Mouse (Mus musculus) neural tube, embryonic 11.5 days (tissue): Measurements from ENCODE around the gene Best2. TPM values are rescaled to one million over a fixed set of nuclear protein-coding genes. Genes with fewer than 3 reads are reported as not detected.

ENCODE experiments used
- ATAC-seq: fragments of 200-750 bp; cut with Nextera tagmentation; 2 replicates; pipeline ENCODE4 v1.8.0; 2017; ENCODE audit warnings: moderate number of reproducible peaks, mild to moderate bottlenecking, moderate TSS enrichment, moderate library complexity; ENCODE audit not compliant: insufficient read depth, low FRiP score, low TSS enrichment
- DNase-seq: peaks from one replicate; pipeline ENCODE4 v3.0.0-alpha.2; 2015; ENCODE audit warnings: low spot score
- H3K27ac ChIP-seq: fragments of 300-500 bp; sonication (generic); 2 replicates; pipeline ENCODE4 v1.5.1; 2014; ENCODE audit warnings: low read depth, mild to moderate bottlenecking, low read length
- H3K27me3 ChIP-seq: fragments of 300-500 bp; sonication (generic); 2 replicates; pipeline ENCODE4 v1.6.1; 2014; ENCODE audit warnings: mild to moderate bottlenecking, low read length, mixed read lengths; ENCODE audit not compliant: control insufficient read depth, insufficient read depth
- H3K36me3 ChIP-seq: fragments of 300-500 bp; sonication (generic); 2 replicates; pipeline ENCODE4 v1.6.1; 2014; ENCODE audit warnings: mild to moderate bottlenecking, low read length, moderate library complexity, mixed read lengths; ENCODE audit not compliant: control insufficient read depth, insufficient read depth
- H3K4me1 ChIP-seq: fragments of 300-500 bp; sonication (generic); 2 replicates; pipeline ENCODE4 v1.6.1; 2014; ENCODE audit warnings: low read length, mixed read lengths; ENCODE audit not compliant: control insufficient read depth, insufficient read depth
- H3K4me2 ChIP-seq: fragments of 300-500 bp; sonication (generic); 2 replicates; pipeline ENCODE4 v1.6.1; 2014; ENCODE audit warnings: low read depth, mild to moderate bottlenecking, moderate library complexity
- H3K4me3 ChIP-seq: fragments of 300-500 bp; sonication (generic); 2 replicates; pipeline ENCODE4 v1.5.1; 2014; ENCODE audit warnings: low read depth, low read length
- H3K9ac ChIP-seq: fragments of 300-500 bp; sonication (generic); 2 replicates; pipeline ENCODE4 v1.6.1; 2014; ENCODE audit warnings: mild to moderate bottlenecking, low read length
- H3K9me3 ChIP-seq: fragments of 300-500 bp; sonication (generic); 2 replicates; pipeline ENCODE4 v1.6.1; 2016; ENCODE audit warnings: low read length; ENCODE audit not compliant: control insufficient read depth
- WGBS: fragments of 180-500 bp; shearing (Covaris S2); extraction: QIAGEN DNeasy Blood & Tissue Kit; methylation state at CpG from one replicate; pipeline ENCODE4 v1.1.7; 2014; 5-methylcytosine and 5-hydroxymethylcytosine counted together
- polyA plus RNA-seq: library from polyadenylated mRNA; unstranded; fragments of >200 nt; fragmentation: Nextera tagmentation; extraction: Ambion mirVana; gene quantifications from 2 replicates; pipeline ENCODE4 v1.2.1, GENCODE M21; 2014

The Best2 gene
- polyA plus RNA-seq, 1 experiment from 2014 or later = not detected

- Histone ChIP-seq H3K36me3 (no peaks in the 10 kb centered on the region; the same call in 1 of the 2 replicates), H3K27ac (peak within 1 kb of the TSS; percentile 74), H3K9me3 (no peaks in the 10 kb centered on the region), H3K27me3 (no peaks in the 10 kb centered on the region), H3K4me2 (peak within 1 kb of the TSS; percentile 83), H3K9ac (peak within 1 kb of the TSS; percentile 97), H3K4me3 (peak within 1 kb of the TSS; percentile 77), H3K4me1 (peaks cover 16% of the 10 kb centered on the region)
- DNase-seq = peak; percentile 86
- under 1% methylated on average over 56 of the region's 56 CpGs for WGBS
- ATAC-seq = peak; percentile 59
These were observed 44.8 kb downstream of the Best2 start, which contains the start of the genes Gm49661, Prdx2 and Rnaseh2a for GRCm38 (mm10) chr8:84969241-84970134. Gene Gm49661 (minus strand): TSS chr8:84969433. Gene Prdx2 (plus strand): TSS chr8:84969587. Gene Rnaseh2a (minus strand): TSS chr8:84969767.

GRCm38 (mm10) chr8:84968650-84969049, 45.7 kb downstream of the Best2 start:
- H3K4me3 ChIP-seq = peak overlapping the region; percentile 77
- DNase-seq (no peak), ATAC-seq (no peak)
- H3K9me3 ChIP-seq = no peaks in the 10 kb centered on the region
- peak overlapping the region; percentile 97 for H3K9ac ChIP-seq
- 14% methylated on average over 2 of the region's 2 CpGs for WGBS
- peak overlapping the region; percentile 83 for H3K4me2 ChIP-seq
- H3K27ac ChIP-seq = no peak overlapping the region
- H3K4me1 ChIP-seq = peaks cover 16% of the 10 kb centered on the region
- H3K36me3 ChIP-seq = no peaks in the 10 kb centered on the region; the same call in 1 of the 2 replicates
- no peaks in the 10 kb centered on the region for H3K27me3 ChIP-seq

GRCm38 (mm10) chr8:84967532-84968304, 46.6 kb downstream of the Best2 start:
- 92% methylated on average over 13 of the region's 13 CpGs for WGBS
- no peak overlapping the region for H3K9ac ChIP-seq
- H3K4me3 ChIP-seq = no peak overlapping the region

GRCm38 (mm10) chr8:84966603-84967002, 47.7 kb downstream of the Best2 start:
- DNase-seq (no peak), ATAC-seq (no peak)
- H3K27me3 ChIP-seq = no peaks in the 10 kb centered on the region
- no peak overlapping the region for H3K4me2 ChIP-seq
- H3K9me3 ChIP-seq = no peaks in the 10 kb centered on the region
- H3K27ac ChIP-seq = no peak overlapping the region
- H3K4me3 ChIP-seq = no peak overlapping the region
- H3K36me3 ChIP-seq = no peaks in the 10 kb centered on the region
- no peak overlapping the region for H3K9ac ChIP-seq
- peaks cover 16% of the 10 kb centered on the region for H3K4me1 ChIP-seq
- WGBS = 57% methylated on average over 3 of the region's 3 CpGs

More at GRCm38 (mm10) chr8:84967532-84968304, 46.6 kb downstream of the Best2 start:
- H3K27ac ChIP-seq = no peak overlapping the region
- H3K36me3 ChIP-seq = no peaks in the 10 kb centered on the region; the same call in 1 of the 2 replicates
- ATAC-seq (no peak), DNase-seq (no peak)
- peaks cover 16% of the 10 kb centered on the region for H3K4me1 ChIP-seq
- no peaks in the 10 kb centered on the region for H3K9me3 ChIP-seq
- no peak overlapping the region for H3K4me2 ChIP-seq
- no peaks in the 10 kb centered on the region for H3K27me3 ChIP-seq

- H3K4me2 ChIP-seq = peak overlapping the region; percentile 59
- no peaks in the 10 kb centered on the region for H3K36me3 ChIP-seq
- H3K4me3 ChIP-seq = peak overlapping the region; percentile 59
- H3K9ac ChIP-seq = peak overlapping the region; percentile 58
- DNase-seq (peak; percentile 95), ATAC-seq (peak; percentile 78)
- H3K27ac ChIP-seq = no peak overlapping the region
- no peaks in the 10 kb centered on the region for H3K9me3 ChIP-seq
- peaks cover 11% of the 10 kb centered on the region for H3K4me1 ChIP-seq
- WGBS = under 1% methylated on average over 41 of the region's 41 CpGs
- no peaks in the 10 kb centered on the region for H3K27me3 ChIP-seq
These were observed 48.5 kb downstream of the Best2 start for GRCm38 (mm10) chr8:84965731-84966291.

GRCm38 (mm10) chr8:84963952-84964351, 50.4 kb downstream of the Best2 start:
- ATAC-seq = no peak
- no peaks in the 10 kb centered on the region for H3K9me3 ChIP-seq
- no peak overlapping the region for H3K9ac ChIP-seq
- DNase-seq = no peak
- no peaks in the 10 kb centered on the region for H3K27me3 ChIP-seq
- H3K36me3 ChIP-seq = no peaks in the 10 kb centered on the region
- H3K27ac ChIP-seq = no peak overlapping the region
- WGBS = 92% methylated on average over 4 of the region's 4 CpGs
- no peak overlapping the region for H3K4me2 ChIP-seq
- no peak overlapping the region for H3K4me3 ChIP-seq
- peaks cover 8% of the 10 kb centered on the region for H3K4me1 ChIP-seq

GRCm38 (mm10) chr8:84959811-84960210, 54.5 kb downstream of the Best2 start:
- Histone ChIP-seq H3K4me3 (no peak overlapping the region), H3K9ac (no peak overlapping the region), H3K9me3 (no peaks in the 10 kb centered on the region), H3K4me2 (no peak overlapping the region), H3K36me3 (no peaks in the 10 kb centered on the region), H3K27ac (no peak overlapping the region), H3K27me3 (no peaks in the 10 kb centered on the region), H3K4me1 (peaks cover under 1% of the 10 kb centered on the region)
- ATAC-seq (no peak), DNase-seq (no peak)
- WGBS = 97% methylated on average over 7 of the region's 7 CpGs
